Mouse (Mus musculus): ENCODE measurements around the gene Mat2a. TPM values are rescaled to one million over a fixed set of nuclear protein-coding genes. Genes with fewer than 3 reads are reported as not detected.
"Not testable (repeated sequence)": the region's sequence is repeated elsewhere in the genome, so short reads cannot be mapped to it uniquely, and the experiment has no call there.

The Mat2a gene
- polyA plus RNA-seq, 1 experiment from 2014 or later, result 340 TPM

GRCm38 (mm10) chr6:72477621-72478020, 38.3 kb upstream of the Mat2a start:
- H3K4me3 ChIP-seq (ENCODE audit: low read length), result no peak overlapping the region
- H3K4me2 ChIP-seq (ENCODE audit: low read depth, low read length), result no peak overlapping the region
- no peaks in the 10 kb centered on the region for H3K27me3 ChIP-seq (ENCODE audit: control insufficient read depth, insufficient read depth, low read depth, low read length)
- ATAC-seq (ENCODE audit: low read depth), result no peak
- 88% methylated on average over 3 of the region's 3 CpGs for WGBS
- no peak overlapping the region for H3K27ac ChIP-seq (ENCODE audit: low read length)
- H3K36me3 ChIP-seq (ENCODE audit: control insufficient read depth, insufficient read depth, low read length), result no peaks in the 10 kb centered on the region
- H3K9ac ChIP-seq (ENCODE audit: low read length), result no peak overlapping the region
- H3K9me3 ChIP-seq (ENCODE audit: control insufficient read depth, low read length), result peaks cover 7% of the 10 kb centered on the region
- H3K4me1 ChIP-seq (replicated peaks; ENCODE audit: control insufficient read depth, insufficient read depth, low read length), result peaks cover 9% of the 10 kb centered on the region; the same call in 1 of the 2 replicates

GRCm38 (mm10) chr6:72476836-72477235, 37.5 kb upstream of the Mat2a start:
- H3K9me3 ChIP-seq (ENCODE audit: control insufficient read depth, low read length), result peaks cover 7% of the 10 kb centered on the region
- WGBS, result 90% methylated on average over 5 of the region's 5 CpGs
- H3K27ac ChIP-seq (ENCODE audit: low read length), result no peak overlapping the region
- H3K36me3 ChIP-seq (ENCODE audit: control insufficient read depth, insufficient read depth, low read length), result no peaks in the 10 kb centered on the region
- no peak overlapping the region for H3K4me2 ChIP-seq (ENCODE audit: low read depth, low read length)
- no peak overlapping the region for H3K4me3 ChIP-seq (ENCODE audit: low read length)
- H3K27me3 ChIP-seq (ENCODE audit: control insufficient read depth, insufficient read depth, low read depth, low read length), result no peaks in the 10 kb centered on the region
- no peak for ATAC-seq (ENCODE audit: low read depth)
- H3K9ac ChIP-seq (ENCODE audit: low read length), result no peak overlapping the region
- H3K4me1 ChIP-seq (replicated peaks; ENCODE audit: control insufficient read depth, insufficient read depth, low read length), result peaks cover 9% of the 10 kb centered on the region; the same call in 1 of the 2 replicates

GRCm38 (mm10) chr6:72475221-72475985, 36.0 kb upstream of the Mat2a start:
- ATAC-seq (ENCODE audit: low read depth), result no peak
- H3K36me3 ChIP-seq (ENCODE audit: control insufficient read depth, insufficient read depth, low read length), result no peaks in the 10 kb centered on the region
- WGBS, result 84% methylated on average over 4 of the region's 4 CpGs
- H3K27ac ChIP-seq (ENCODE audit: low read length), result no peak overlapping the region
- H3K27me3 ChIP-seq (ENCODE audit: control insufficient read depth, insufficient read depth, low read depth, low read length), result no peaks in the 10 kb centered on the region
- no peak overlapping the region for H3K9ac ChIP-seq (ENCODE audit: low read length)
- H3K4me1 ChIP-seq (replicated peaks; ENCODE audit: control insufficient read depth, insufficient read depth, low read length), result peaks cover 9% of the 10 kb centered on the region; the same call in 1 of the 2 replicates
- H3K4me3 ChIP-seq (ENCODE audit: low read length), result no peak overlapping the region
- no peak overlapping the region for H3K4me2 ChIP-seq (ENCODE audit: low read depth, low read length)
- peaks cover 7% of the 10 kb centered on the region for H3K9me3 ChIP-seq (ENCODE audit: control insufficient read depth, low read length)

- no peak overlapping the region for H3K27ac ChIP-seq (ENCODE audit: low read length)
- no peaks in the 10 kb centered on the region for H3K36me3 ChIP-seq (ENCODE audit: control insufficient read depth, insufficient read depth, low read length)
- no peaks in the 10 kb centered on the region for H3K9me3 ChIP-seq (ENCODE audit: control insufficient read depth, low read length)
- whole genome bisulfite sequencing, result 43% methylated on average over 14 of the region's 14 CpGs
- H3K4me3 ChIP-seq (ENCODE audit: low read length), result no peak overlapping the region
- no peak overlapping the region for H3K4me2 ChIP-seq (ENCODE audit: low read depth, low read length)
- no peaks in the 10 kb centered on the region for H3K27me3 ChIP-seq (ENCODE audit: control insufficient read depth, insufficient read depth, low read depth, low read length)
- ATAC-seq (ENCODE audit: low read depth), result peak; percentile 86
- peaks cover 9% of the 10 kb centered on the region; the same call in 1 of the 2 replicates for H3K4me1 ChIP-seq (replicated peaks; ENCODE audit: control insufficient read depth, insufficient read depth, low read length)
- no peak overlapping the region for H3K9ac ChIP-seq (ENCODE audit: low read length)
These were observed 34.1 kb upstream of the Mat2a start for GRCm38 (mm10) chr6:72473264-72474041.

GRCm38 (mm10) chr6:72466171-72466570, 26.8 kb upstream of the Mat2a start:
- no peaks in the 10 kb centered on the region for H3K36me3 ChIP-seq (ENCODE audit: control insufficient read depth, insufficient read depth, low read length)
- H3K27me3 ChIP-seq (ENCODE audit: control insufficient read depth, insufficient read depth, low read depth, low read length), result no peaks in the 10 kb centered on the region
- WGBS, result 87% methylated on average over 4 of the region's 4 CpGs
- H3K4me2 ChIP-seq (ENCODE audit: low read depth, low read length), result no peak overlapping the region
- no peaks in the 10 kb centered on the region for H3K4me1 ChIP-seq (replicated peaks; ENCODE audit: control insufficient read depth, insufficient read depth, low read length)
- H3K27ac ChIP-seq (ENCODE audit: low read length), result no peak overlapping the region
- no peaks in the 10 kb centered on the region for H3K9me3 ChIP-seq (ENCODE audit: control insufficient read depth, low read length)
- H3K4me3 ChIP-seq (ENCODE audit: low read length), result no peak overlapping the region
- H3K9ac ChIP-seq (ENCODE audit: low read length), result no peak overlapping the region
- ATAC-seq (ENCODE audit: low read depth), result no peak

GRCm38 (mm10) chr6:72465361-72466157, 26.2 kb upstream of the Mat2a start:
- Histone ChIP-seq H3K27ac (ENCODE audit: low read length) (no peak overlapping the region), H3K4me1 (replicated peaks; ENCODE audit: control insufficient read depth, insufficient read depth, low read length) (no peaks in the 10 kb centered on the region), H3K4me2 (ENCODE audit: low read depth, low read length) (no peak overlapping the region), H3K36me3 (ENCODE audit: control insufficient read depth, insufficient read depth, low read length) (no peaks in the 10 kb centered on the region), H3K4me3 (ENCODE audit: low read length) (no peak overlapping the region), H3K9ac (ENCODE audit: low read length) (no peak overlapping the region), H3K27me3 (ENCODE audit: control insufficient read depth, insufficient read depth, low read depth, low read length) (no peaks in the 10 kb centered on the region), H3K9me3 (ENCODE audit: control insufficient read depth, low read length) (no peaks in the 10 kb centered on the region)
- ATAC-seq (ENCODE audit: low read depth), result 0 out of 2 replicates have a peak, but pooled peaks have one; percentile 31
- 59% methylated on average over 8 of the region's 8 CpGs for WGBS

- not testable (repeated sequence) for H3K9me3 ChIP-seq (ENCODE audit: control insufficient read depth, low read length); H3K36me3 ChIP-seq (ENCODE audit: control insufficient read depth, insufficient read depth, low read length); H3K4me2 ChIP-seq (ENCODE audit: low read depth, low read length); H3K4me1 ChIP-seq (replicated peaks; ENCODE audit: control insufficient read depth, insufficient read depth, low read length); H3K4me3 ChIP-seq (ENCODE audit: low read length); H3K9ac ChIP-seq (ENCODE audit: low read length); H3K27ac ChIP-seq (ENCODE audit: low read length); H3K27me3 ChIP-seq (ENCODE audit: control insufficient read depth, insufficient read depth, low read depth, low read length); ATAC-seq (ENCODE audit: low read depth)
- WGBS, result 73% methylated on average over 5 of the region's 5 CpGs
These were observed 23.3 kb upstream of the Mat2a start for GRCm38 (mm10) chr6:72462550-72463257.

- H3K36me3 ChIP-seq (ENCODE audit: control insufficient read depth, insufficient read depth, low read length), result no peaks in the 10 kb centered on the region
- no peak overlapping the region for H3K9ac ChIP-seq (ENCODE audit: low read length)
- no peak overlapping the region for H3K4me2 ChIP-seq (ENCODE audit: low read depth, low read length)
- H3K27me3 ChIP-seq (ENCODE audit: control insufficient read depth, insufficient read depth, low read depth, low read length), result no peaks in the 10 kb centered on the region
- WGBS, result 32% methylated on average over 9 of the region's 9 CpGs
- no peak overlapping the region for H3K4me3 ChIP-seq (ENCODE audit: low read length)
- no peaks in the 10 kb centered on the region for H3K9me3 ChIP-seq (ENCODE audit: control insufficient read depth, low read length)
- H3K4me1 ChIP-seq (replicated peaks; ENCODE audit: control insufficient read depth, insufficient read depth, low read length), result peaks cover 6% of the 10 kb centered on the region
- ATAC-seq (ENCODE audit: low read depth), result peak; percentile 51; the same call in 1 of the 2 replicates
- no peak overlapping the region for H3K27ac ChIP-seq (ENCODE audit: low read length)
These were observed 20.9 kb upstream of the Mat2a start for GRCm38 (mm10) chr6:72460036-72460801.

Measured in lung, embryonic 16.5 days (tissue).